Mouse (Mus musculus): ENCODE measurements at regions not wholly inside any gene's neighbourhood (a gene's known extent, or its start where the extent isn't known, plus 50 kb on each side); places are given as distances from the start of the nearest gene placed in this dataset.
"Not testable (repeated sequence)": the region's sequence is repeated elsewhere in the genome, so short reads cannot be mapped to it uniquely, and the experiment has no call there.

- Histone ChIP-seq H3K4me1 (ENCODE audit: control insufficient read depth, insufficient read depth, low read length) (no peaks in the 10 kb centered on the region), H3K4me3 (replicated peaks; ENCODE audit: extremely low read depth, low read depth, low read length) (no peak overlapping the region)
- 65% methylated on average over 3 of the region's 3 CpGs for whole genome bisulfite sequencing
- no peak for DNase-seq
- no peak for TF ChIP-seq POLR2A (IDR thresholded peaks at IDR 0.05; ENCODE audit: borderline replicate concordance, extremely low read depth, low read depth, low read length)
- TF ChIP-seq CTCF (IDR thresholded peaks at IDR 0.05; ENCODE audit: insufficient read depth, low read length) = no peak
Measured at GRCm38 (mm10) chr8:7323067-7323675, 1337.9 kb downstream of the Efnb2 start.

GRCm38 (mm10) chr8:7322376-7323066 is 1338.5 kb downstream of the Efnb2 start:
- no peaks in the 10 kb centered on the region for H3K4me1 ChIP-seq (ENCODE audit: control insufficient read depth, insufficient read depth, low read length)
- no peak for TF ChIP-seq CTCF (IDR thresholded peaks at IDR 0.05; ENCODE audit: insufficient read depth, low read length)
- TF ChIP-seq POLR2A (IDR thresholded peaks at IDR 0.05; ENCODE audit: borderline replicate concordance, extremely low read depth, low read depth, low read length) = no peak
- WGBS = 66% methylated on average over 12 of the region's 12 CpGs
- no peak overlapping the region for H3K4me3 ChIP-seq (replicated peaks; ENCODE audit: extremely low read depth, low read depth, low read length)
- no peak for DNase-seq

DNA sequence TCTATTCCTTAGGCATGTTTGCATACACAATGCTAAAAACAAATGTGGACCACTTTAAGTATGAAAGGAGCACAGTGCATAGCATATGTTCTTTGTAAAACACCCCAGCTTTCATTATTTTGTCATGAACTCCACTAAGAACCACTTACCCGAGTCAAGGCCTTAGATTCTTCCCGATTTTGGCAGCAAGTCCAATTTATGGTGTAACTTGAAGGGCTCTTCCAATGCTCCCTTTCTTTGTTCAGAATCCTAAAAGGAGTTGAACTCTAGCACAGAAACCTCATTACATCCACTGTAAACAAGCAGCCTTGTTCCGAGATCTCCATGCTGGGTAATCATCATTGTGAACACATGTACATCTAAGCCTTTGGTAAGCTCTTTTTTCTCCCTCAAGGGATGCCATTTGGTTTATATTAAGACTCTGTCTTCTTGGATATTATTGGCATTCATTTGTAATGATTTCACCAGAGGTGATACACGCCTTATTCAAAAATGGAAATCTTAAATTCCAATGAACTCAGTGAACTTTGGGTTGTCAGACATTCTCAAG is 1344.2 kb downstream of the Efnb2 start:
- TF ChIP-seq CTCF (IDR thresholded peaks at IDR 0.05; ENCODE audit: insufficient read depth, low read length) (no peak), POLR2A (IDR thresholded peaks at IDR 0.05; ENCODE audit: borderline replicate concordance, extremely low read depth, low read depth, low read length) (no peak)
- H3K4me1 ChIP-seq (ENCODE audit: control insufficient read depth, insufficient read depth, low read length) = no peaks in the 10 kb centered on the region
- no peak overlapping the region for H3K4me3 ChIP-seq (replicated peaks; ENCODE audit: extremely low read depth, low read depth, low read length)
- DNase-seq = no peak
- 65% methylated on average over 4 of the region's 4 CpGs for WGBS

DNA sequence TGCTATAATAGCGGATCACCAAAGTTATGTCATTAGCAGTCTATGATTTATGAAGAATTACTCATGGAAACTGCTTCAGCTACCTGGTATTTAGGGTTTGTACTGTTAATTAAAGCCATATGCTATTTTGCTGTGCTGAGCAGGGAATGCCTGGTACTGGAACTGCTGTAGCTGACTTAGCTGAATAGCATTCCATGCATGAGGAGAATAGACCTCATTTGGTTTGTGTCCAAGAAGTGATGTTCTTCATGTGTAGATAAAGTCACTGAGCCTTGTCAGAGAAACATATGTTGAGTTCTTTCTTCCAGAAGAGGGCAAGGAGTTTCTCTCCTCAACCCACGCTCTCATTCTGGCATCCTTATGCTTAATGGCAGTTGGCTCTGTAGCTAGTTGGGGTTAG is 1351.8 kb downstream of the Efnb2 start:
- WGBS = 78% methylated on average over 2 of the region's 2 CpGs
- DNase-seq = no peak
- Histone ChIP-seq H3K4me3 (replicated peaks; ENCODE audit: extremely low read depth, low read depth, low read length) (no peak overlapping the region), H3K4me1 (ENCODE audit: control insufficient read depth, insufficient read depth, low read length) (no peaks in the 10 kb centered on the region)
- no peak for TF ChIP-seq POLR2A (IDR thresholded peaks at IDR 0.05; ENCODE audit: borderline replicate concordance, extremely low read depth, low read depth, low read length)
- no peak for TF ChIP-seq CTCF (IDR thresholded peaks at IDR 0.05; ENCODE audit: insufficient read depth, low read length)

GRCm38 (mm10) chr8:7289361-7289760 is 1371.7 kb downstream of the Efnb2 start:
- TF ChIP-seq CTCF (IDR thresholded peaks at IDR 0.05; ENCODE audit: insufficient read depth, low read length) (no peak), POLR2A (IDR thresholded peaks at IDR 0.05; ENCODE audit: borderline replicate concordance, extremely low read depth, low read depth, low read length) (no peak)
- H3K4me3 ChIP-seq (replicated peaks; ENCODE audit: extremely low read depth, low read depth, low read length) = no peak overlapping the region
- 57% methylated on average over 7 of the region's 7 CpGs for WGBS
- DNase-seq = no peak
- no peaks in the 10 kb centered on the region for H3K4me1 ChIP-seq (ENCODE audit: control insufficient read depth, insufficient read depth, low read length)

DNA sequence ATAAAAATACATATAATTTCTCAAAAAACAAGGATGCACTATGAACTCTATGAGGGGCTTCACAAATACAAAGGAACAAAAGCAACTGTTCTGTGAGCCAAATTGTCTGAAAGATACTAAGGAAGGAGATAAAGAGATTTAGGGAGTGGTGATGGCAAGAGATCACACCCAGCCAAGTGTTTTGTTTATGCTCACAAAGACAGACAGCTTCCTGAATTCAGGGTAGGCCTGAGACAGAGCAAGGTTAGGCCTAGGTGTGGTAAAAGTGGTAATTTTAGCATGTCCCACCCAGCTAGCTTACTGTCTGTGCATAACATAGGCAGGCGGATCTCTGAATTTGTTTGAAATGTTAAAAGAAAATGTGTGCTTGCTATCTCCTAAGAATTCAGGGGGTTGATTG is 1374.5 kb downstream of the Efnb2 start:
- no peak for DNase-seq
- no peaks in the 10 kb centered on the region for H3K4me1 ChIP-seq (ENCODE audit: control insufficient read depth, insufficient read depth, low read length)
- H3K4me3 ChIP-seq (replicated peaks; ENCODE audit: extremely low read depth, low read depth, low read length) = no peak overlapping the region
- no peak for TF ChIP-seq POLR2A (IDR thresholded peaks at IDR 0.05; ENCODE audit: borderline replicate concordance, extremely low read depth, low read depth, low read length)
- no peak for TF ChIP-seq CTCF (IDR thresholded peaks at IDR 0.05; ENCODE audit: insufficient read depth, low read length)
- WGBS = 95% methylated on average over 1 of the region's 1 CpGs

- Histone ChIP-seq H3K4me3 (replicated peaks; ENCODE audit: extremely low read depth, low read depth, low read length) (no peak overlapping the region), H3K4me1 (ENCODE audit: control insufficient read depth, insufficient read depth, low read length) (no peaks in the 10 kb centered on the region)
- 88% methylated on average over 3 of the region's 3 CpGs for WGBS
- TF ChIP-seq POLR2A (IDR thresholded peaks at IDR 0.05; ENCODE audit: borderline replicate concordance, extremely low read depth, low read depth, low read length) (no peak), CTCF (IDR thresholded peaks at IDR 0.05; ENCODE audit: insufficient read depth, low read length) (no peak)
- no peak for DNase-seq
Measured at GRCm38 (mm10) chr8:7267406-7267805, 1393.6 kb downstream of the Efnb2 start.

DNA sequence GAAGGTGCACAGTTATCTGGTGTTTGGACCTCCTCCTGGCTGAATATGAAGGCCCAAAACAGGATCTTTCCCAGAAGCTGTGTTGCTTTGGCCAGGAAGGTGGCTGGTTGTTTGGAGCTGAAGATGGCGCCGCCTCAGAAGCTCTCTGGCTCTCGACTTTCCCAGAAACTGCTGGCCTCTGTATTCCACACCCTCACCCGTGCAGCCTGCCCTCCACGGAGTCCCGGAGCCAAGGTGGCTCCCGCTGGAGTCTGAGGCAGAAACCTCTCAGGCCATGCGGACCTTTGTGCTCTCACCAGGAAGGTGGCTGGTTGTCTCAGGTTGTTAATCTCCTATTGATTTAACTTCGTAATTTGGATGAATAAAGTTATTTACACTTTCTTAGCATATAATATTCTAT is 1406.7 kb downstream of the Efnb2 start:
- H3K4me1 ChIP-seq (ENCODE audit: control insufficient read depth, insufficient read depth, low read length); DNase-seq; H3K4me3 ChIP-seq (replicated peaks; ENCODE audit: extremely low read depth, low read depth, low read length): not testable (repeated sequence)
- 88% methylated on average over 9 of the region's 9 CpGs for WGBS

- TF ChIP-seq POLR2A (IDR thresholded peaks at IDR 0.05; ENCODE audit: borderline replicate concordance, extremely low read depth, low read depth, low read length) (no peak), CTCF (IDR thresholded peaks at IDR 0.05; ENCODE audit: insufficient read depth, low read length) (no peak)
- Histone ChIP-seq H3K4me3 (replicated peaks; ENCODE audit: extremely low read depth, low read depth, low read length) (no peak overlapping the region), H3K4me1 (ENCODE audit: control insufficient read depth, insufficient read depth, low read length) (no peaks in the 10 kb centered on the region)
- no peak for DNase-seq
- 83% methylated on average over 1 of the region's 1 CpGs for WGBS
Measured at GRCm38 (mm10) chr8:7240321-7240720, 1420.7 kb downstream of the Efnb2 start.

DNA sequence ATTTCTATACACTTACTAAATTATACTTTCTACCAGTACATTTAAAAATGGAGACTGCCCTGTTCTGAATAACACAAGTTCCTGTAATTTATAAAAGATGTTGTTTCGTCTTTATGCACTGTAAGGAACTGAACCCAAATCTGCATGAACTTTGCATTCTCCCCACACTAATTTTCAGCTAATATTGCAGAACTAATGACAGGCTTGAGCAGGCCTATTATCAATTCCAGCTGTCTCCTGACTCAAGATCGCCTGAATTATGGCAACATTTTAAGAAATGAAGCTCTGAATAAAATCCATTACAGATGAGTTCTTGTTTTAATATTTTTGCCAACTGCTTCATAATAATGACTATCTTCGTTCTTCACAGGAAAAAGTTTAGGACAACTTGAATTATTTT is 1427.0 kb downstream of the Efnb2 start:
- DNase-seq = no peak
- H3K4me1 ChIP-seq (ENCODE audit: control insufficient read depth, insufficient read depth, low read length) = no peaks in the 10 kb centered on the region
- no peak overlapping the region for H3K4me3 ChIP-seq (replicated peaks; ENCODE audit: extremely low read depth, low read depth, low read length)
- TF ChIP-seq POLR2A (IDR thresholded peaks at IDR 0.05; ENCODE audit: borderline replicate concordance, extremely low read depth, low read depth, low read length) (no peak), CTCF (IDR thresholded peaks at IDR 0.05; ENCODE audit: insufficient read depth, low read length) (no peak)
- WGBS = 74% methylated on average over 3 of the region's 3 CpGs
